Mouse (Mus musculus) ES-E14 (cell line): ENCODE measurements around the gene Cdk15.

Experiments used
- CHD2 ChIP-seq: IDR thresholded peaks from 2 replicates; pipeline ENCODE4 v1.6.1; 2014; ENCODE audit warnings: mild to moderate bottlenecking, low read depth, low read length, inconsistent platforms
- ZC3H11A ChIP-seq: IDR thresholded peaks from 2 replicates; pipeline ENCODE4 v1.6.1; 2012; ENCODE audit warnings: low read depth, mild to moderate bottlenecking, inconsistent platforms, low read length, borderline replicate concordance
- ZNF384 ChIP-seq: IDR thresholded peaks from 2 replicates; pipeline ENCODE4 v1.6.1; 2012; ENCODE audit warnings: low read depth, low read length, inconsistent platforms

GRCm38 (mm10) chr1:59395992-59396391 lies 139.3 kb downstream of the Cdk15 start:
- TF ChIP-seq ZNF384 (no peak), ZC3H11A (no peak), CHD2 (no peak)
